Mouse (Mus musculus) midbrain, embryonic 13.5 days (tissue): ENCODE results near the gene Zfp536. TPM values are rescaled to one million over a fixed set of nuclear protein-coding genes. Genes with fewer than 3 reads are reported as not detected.
"Not testable (repeated sequence)": the region's sequence is repeated elsewhere in the genome, so short reads cannot be mapped to it uniquely, and the experiment has no call there.

Source experiments
- ATAC-seq: fragments of 200-750 bp; cut with Nextera tagmentation; 2 replicates; pipeline ENCODE4 v1.8.0; 2017; ENCODE audit warnings: mild to moderate bottlenecking, moderate TSS enrichment, moderate library complexity
- H3K27ac ChIP-seq: fragments of 300-500 bp; sonication (generic); 2 replicates; pipeline ENCODE4 v1.5.1; 2015; ENCODE audit warnings: inconsistent platforms, mild to moderate bottlenecking, moderate library complexity
- H3K27me3 ChIP-seq: fragments of 300-500 bp; sonication (generic); 2 replicates; pipeline ENCODE4 v1.6.1; 2015; ENCODE audit warnings: mild to moderate bottlenecking, inconsistent platforms
- H3K36me3 ChIP-seq: fragments of 300-500 bp; sonication (generic); 2 replicates; pipeline ENCODE4 v1.6.1; 2015; ENCODE audit warnings: mild to moderate bottlenecking, inconsistent platforms
- H3K4me1 ChIP-seq: fragments of 300-500 bp; sonication (generic); replicated peaks from 2 replicates; pipeline ENCODE4 v1.6.1; 2015; ENCODE audit warnings: inconsistent platforms
- H3K4me2 ChIP-seq: fragments of 300-500 bp; sonication (generic); replicated peaks from 2 replicates; pipeline ENCODE4 v1.6.1; 2015; ENCODE audit warnings: moderate library complexity, mild to moderate bottlenecking, inconsistent platforms
- H3K4me3 ChIP-seq: fragments of 300-500 bp; sonication (generic); replicated peaks from 2 replicates; pipeline ENCODE4 v1.5.1; 2015; ENCODE audit warnings: mild to moderate bottlenecking, inconsistent platforms
- H3K9ac ChIP-seq: fragments of 300-500 bp; sonication (generic); replicated peaks from 2 replicates; pipeline ENCODE4 v1.6.1; 2015; ENCODE audit warnings: mild to moderate bottlenecking, inconsistent platforms
- H3K9me3 ChIP-seq: fragments of 300-500 bp; sonication (generic); 2 replicates; pipeline ENCODE4 v1.6.1; 2016; ENCODE audit warnings: mild to moderate bottlenecking, inconsistent platforms
- WGBS: fragments of 180-500 bp; shearing (Covaris S2); methylation state at CpG from one replicate; pipeline ENCODE4 v1.1.7; 2015; 5-methylcytosine and 5-hydroxymethylcytosine counted together
- polyA plus RNA-seq: library from polyadenylated mRNA; unstranded; fragments of >200 nt; fragmentation: Nextera tagmentation; extraction: Ambion mirVana; gene quantifications from 2 replicates; pipeline ENCODE4 v1.2.1, GENCODE M21; 2015

Zfp536 gene
- polyA plus RNA-seq, 1 experiment from 2014 or later, result 43.4 TPM

- Histone ChIP-seq H3K9me3 (no peaks in the 10 kb centered on the region), H3K9ac (no peak overlapping the region), H3K4me1 (peaks cover 41% of the 10 kb centered on the region), H3K27me3 (no peaks in the 10 kb centered on the region), H3K27ac (no peak overlapping the region), H3K4me3 (no peak overlapping the region), H3K4me2 (no peak overlapping the region), H3K36me3 (no peaks in the 10 kb centered on the region)
- peak; percentile 51; the same call in 1 of the 2 replicates for ATAC-seq
- WGBS, result 62% methylated on average over 15 of the region's 15 CpGs
Observed at GRCm38 (mm10) chr7:37718671-37719402, 54.6 kb downstream of the Zfp536 start.

- Histone ChIP-seq H3K27ac (no peak overlapping the region), H3K9ac (no peak overlapping the region), H3K4me3 (no peak overlapping the region), H3K9me3 (no peaks in the 10 kb centered on the region), H3K4me1 (peaks cover 25% of the 10 kb centered on the region), H3K4me2 (no peak overlapping the region), H3K27me3 (no peaks in the 10 kb centered on the region), H3K36me3 (no peaks in the 10 kb centered on the region)
- ATAC-seq, result no peak
- WGBS, result 90% methylated on average over 7 of the region's 7 CpGs
Observed at GRCm38 (mm10) chr7:37717071-37717470, 56.4 kb downstream of the Zfp536 start.

DNA sequence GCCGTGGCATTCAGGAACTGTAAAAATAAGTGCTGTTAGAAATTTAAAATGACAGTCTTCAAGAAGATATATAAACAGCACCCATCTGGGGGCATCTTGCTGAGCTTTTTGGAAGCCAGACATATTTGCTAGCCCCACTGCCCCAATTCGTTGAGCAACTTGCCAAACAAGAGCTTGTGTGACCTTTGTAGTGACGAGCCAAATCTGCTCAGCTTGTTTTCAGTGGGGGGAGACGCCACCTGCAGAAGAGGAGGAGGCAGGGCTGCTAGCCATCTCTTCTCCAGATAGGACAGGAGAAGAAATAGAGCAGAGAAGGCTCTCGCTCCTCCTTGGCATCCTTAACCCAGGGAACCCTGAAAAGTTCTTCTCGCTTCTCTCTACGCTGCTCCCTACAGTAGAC lies 56.8 kb downstream of the Zfp536 start:
- Histone ChIP-seq H3K4me1 (peaks cover 25% of the 10 kb centered on the region), H3K27me3 (no peaks in the 10 kb centered on the region), H3K36me3 (no peaks in the 10 kb centered on the region), H3K9ac (no peak overlapping the region), H3K27ac (no peak overlapping the region), H3K4me2 (no peak overlapping the region), H3K4me3 (no peak overlapping the region), H3K9me3 (no peaks in the 10 kb centered on the region)
- no peak for ATAC-seq
- 78% methylated on average over 7 of the region's 7 CpGs for WGBS

GRCm38 (mm10) chr7:37704464-37704863 lies 69.0 kb downstream of the Zfp536 start:
- H3K4me1 ChIP-seq, result peaks cover 7% of the 10 kb centered on the region; the same call in 1 of the 2 replicates
- WGBS, result 83% methylated on average over 9 of the region's 9 CpGs

DNA sequence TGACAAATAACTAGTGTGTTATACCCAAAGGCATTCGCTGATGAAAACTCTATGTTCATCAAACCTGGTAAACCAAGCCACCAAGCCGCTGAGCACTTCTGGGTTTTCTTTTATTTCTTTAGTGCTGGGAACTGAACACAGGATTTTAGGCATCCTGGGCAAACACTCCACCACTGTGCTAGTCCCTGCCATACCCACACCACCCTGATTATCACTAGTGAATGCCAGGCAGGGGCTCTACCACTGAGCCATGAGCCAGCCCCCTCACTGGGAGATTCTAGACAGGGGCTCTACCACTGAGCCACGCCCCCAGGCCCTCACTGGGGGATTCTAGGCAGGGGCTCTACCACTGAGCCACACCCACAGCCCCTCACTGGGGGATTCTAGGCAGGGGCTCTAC lies 76.1 kb downstream of the Zfp536 start:
- H3K9ac ChIP-seq, H3K27me3 ChIP-seq, H3K27ac ChIP-seq, H3K36me3 ChIP-seq, H3K4me3 ChIP-seq, H3K4me2 ChIP-seq, H3K9me3 ChIP-seq, ATAC-seq: not testable (repeated sequence)
- 97% methylated on average over 3 of the region's 3 CpGs for WGBS
- peaks cover 25% of the 10 kb centered on the region for H3K4me1 ChIP-seq

More at GRCm38 (mm10) chr7:37704464-37704863, 69.0 kb downstream of the Zfp536 start:
- ATAC-seq, result no peak
- H3K9me3 ChIP-seq, result no peaks in the 10 kb centered on the region
- no peaks in the 10 kb centered on the region for H3K27me3 ChIP-seq
- no peak overlapping the region for H3K4me2 ChIP-seq
- no peak overlapping the region for H3K27ac ChIP-seq
- H3K36me3 ChIP-seq, result 0 out of 2 replicates have a peak, but pooled peaks cover 4% of the 10 kb centered on the region
- no peak overlapping the region for H3K4me3 ChIP-seq
- no peak overlapping the region for H3K9ac ChIP-seq

GRCm38 (mm10) chr7:37695066-37695465 lies 78.4 kb downstream of the Zfp536 start:
- 44% methylated on average over 5 of the region's 5 CpGs for WGBS
- Histone ChIP-seq H3K27ac (no peak overlapping the region; the same call in 1 of the 2 replicates), H3K4me2 (no peak overlapping the region), H3K4me3 (no peak overlapping the region), H3K27me3 (no peaks in the 10 kb centered on the region), H3K9me3 (no peaks in the 10 kb centered on the region), H3K4me1 (peaks cover 41% of the 10 kb centered on the region), H3K9ac (no peak overlapping the region), H3K36me3 (no peaks in the 10 kb centered on the region)
- peak; percentile 53; the same call in 1 of the 2 replicates for ATAC-seq

- H3K4me1 ChIP-seq, result peaks cover 53% of the 10 kb centered on the region
- H3K9me3 ChIP-seq, result no peaks in the 10 kb centered on the region
- H3K36me3 ChIP-seq, result no peaks in the 10 kb centered on the region
- H3K27me3 ChIP-seq, result no peaks in the 10 kb centered on the region
- peak; percentile 61 for ATAC-seq
- H3K4me2 ChIP-seq, result no peak overlapping the region
- H3K4me3 ChIP-seq, result no peak overlapping the region
- no peak overlapping the region for H3K9ac ChIP-seq
- H3K27ac ChIP-seq, result peak overlapping the region; percentile 77
- WGBS, result 32% methylated on average over 10 of the region's 10 CpGs
Observed at GRCm38 (mm10) chr7:37690606-37691005, 82.8 kb downstream of the Zfp536 start.

- whole genome bisulfite sequencing, result 19% methylated on average over 23 of the region's 23 CpGs
- no peak for ATAC-seq
- 0 out of 2 replicates have a peak overlapping the region, but pooled peaks have one; percentile 4 for H3K4me3 ChIP-seq
Observed at GRCm38 (mm10) chr7:37689561-37690305, 83.7 kb downstream of the Zfp536 start.

GRCm38 (mm10) chr7:37689107-37689511 lies 84.3 kb downstream of the Zfp536 start:
- Histone ChIP-seq H3K4me1 (peaks cover 41% of the 10 kb centered on the region), H3K27me3 (no peaks in the 10 kb centered on the region), H3K9ac (peak overlapping the region; percentile 24; the same call in 1 of the 2 replicates), H3K4me2 (peak overlapping the region; percentile 41), H3K36me3 (no peaks in the 10 kb centered on the region), H3K27ac (peak overlapping the region; percentile 62), H3K9me3 (no peaks in the 10 kb centered on the region), H3K4me3 (no peak overlapping the region)
- peak; percentile 53 for ATAC-seq
- WGBS, result 8% methylated on average over 11 of the region's 11 CpGs

More at GRCm38 (mm10) chr7:37689561-37690305, 83.7 kb downstream of the Zfp536 start:
- no peaks in the 10 kb centered on the region for H3K36me3 ChIP-seq
- peak overlapping the region; percentile 77 for H3K27ac ChIP-seq
- no peaks in the 10 kb centered on the region for H3K9me3 ChIP-seq
- H3K4me2 ChIP-seq, result peak overlapping the region; percentile 41
- peaks cover 45% of the 10 kb centered on the region for H3K4me1 ChIP-seq
- H3K27me3 ChIP-seq, result no peaks in the 10 kb centered on the region
- peak overlapping the region; percentile 30; the same call in 1 of the 2 replicates for H3K9ac ChIP-seq

- Histone ChIP-seq H3K4me3 (no peak overlapping the region), H3K27me3 (no peaks in the 10 kb centered on the region), H3K9ac (no peak overlapping the region), H3K27ac (no peak overlapping the region), H3K4me1 (peaks cover 34% of the 10 kb centered on the region), H3K36me3 (no peaks in the 10 kb centered on the region), H3K9me3 (no peaks in the 10 kb centered on the region), H3K4me2 (no peak overlapping the region)
- no peak for ATAC-seq
- 89% methylated on average over 2 of the region's 2 CpGs for WGBS
Observed at GRCm38 (mm10) chr7:37686366-37686765, 87.1 kb downstream of the Zfp536 start.

DNA sequence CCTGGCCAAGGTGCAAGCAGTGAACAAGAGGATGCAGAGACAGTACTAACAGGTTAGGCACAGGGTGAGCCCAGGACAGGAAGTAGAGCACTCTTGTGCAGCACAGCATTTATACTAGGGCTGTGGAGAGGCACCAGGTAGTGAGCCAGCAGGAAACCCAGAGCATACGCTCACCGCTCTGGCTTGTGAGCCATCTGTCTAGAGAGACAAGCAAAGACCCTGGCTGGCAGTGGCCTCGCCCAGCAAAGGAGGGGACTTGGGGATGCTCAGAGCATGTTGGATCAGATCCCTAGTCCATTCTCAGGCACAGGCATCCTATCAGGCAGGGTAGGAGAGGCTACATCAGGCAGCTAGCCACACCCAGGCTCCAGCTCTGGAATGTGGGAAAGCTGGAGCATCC lies 88.2 kb downstream of the Zfp536 start:
- WGBS, result 93% methylated on average over 3 of the region's 3 CpGs
- Histone ChIP-seq H3K9me3 (no peaks in the 10 kb centered on the region), H3K4me3 (no peak overlapping the region), H3K9ac (no peak overlapping the region), H3K27ac (peak overlapping the region; percentile 2; the same call in 1 of the 2 replicates), H3K36me3 (no peaks in the 10 kb centered on the region), H3K4me2 (no peak overlapping the region), H3K4me1 (peaks cover 26% of the 10 kb centered on the region), H3K27me3 (no peaks in the 10 kb centered on the region)
- no peak for ATAC-seq

DNA sequence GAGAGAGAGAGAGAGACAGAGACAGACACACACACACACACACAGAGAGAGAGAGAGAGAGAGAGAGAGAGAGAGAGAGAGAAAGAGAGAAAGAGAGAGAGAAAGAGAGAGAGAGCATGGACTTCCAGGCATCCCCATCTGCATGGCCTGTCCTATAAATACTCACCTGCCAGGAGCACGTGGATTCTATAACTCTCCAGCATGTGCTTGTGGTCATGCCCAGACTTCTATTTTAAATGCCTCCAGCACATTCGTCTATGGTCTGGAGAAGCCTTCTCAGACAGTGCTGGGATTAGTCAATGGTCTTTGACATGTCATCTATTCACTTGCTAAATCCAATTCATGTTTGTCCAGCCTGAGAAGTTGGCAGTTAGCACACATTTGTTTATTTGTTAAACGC lies 92.1 kb downstream of the Zfp536 start:
- Histone ChIP-seq H3K4me3 (no peak overlapping the region), H3K4me2 (no peak overlapping the region), H3K4me1 (peaks cover 5% of the 10 kb centered on the region; the same call in 1 of the 2 replicates), H3K27ac (no peak overlapping the region), H3K36me3 (no peaks in the 10 kb centered on the region), H3K27me3 (no peaks in the 10 kb centered on the region), H3K9ac (no peak overlapping the region), H3K9me3 (no peaks in the 10 kb centered on the region)
- ATAC-seq, result no peak
- WGBS, result 61% methylated on average over 3 of the region's 3 CpGs
